Mouse (Mus musculus): ENCODE measurements around the gene Ebf3.

DNA sequence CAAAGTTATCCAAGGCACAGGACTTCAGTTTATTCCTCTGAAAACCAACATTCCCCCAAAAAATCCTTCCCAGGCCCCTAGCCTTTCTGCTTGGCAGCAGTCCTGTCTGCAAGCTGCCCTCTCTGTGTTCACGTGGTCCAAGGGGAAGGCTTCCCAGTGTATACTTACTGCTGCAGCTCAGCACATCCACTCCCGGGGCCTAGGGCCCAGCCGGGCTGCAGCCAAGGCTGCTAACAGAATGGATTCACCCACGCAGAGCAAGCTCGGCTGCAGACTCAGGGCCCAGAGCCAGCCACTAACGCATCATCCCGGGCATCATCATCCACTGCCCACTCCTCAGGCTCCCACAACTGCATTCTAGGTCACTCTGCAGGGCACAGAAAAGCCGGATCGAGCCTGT is 46.8 kb downstream of the Ebf3 start:
- TF ChIP-seq CTCF (IDR thresholded peaks at IDR 0.05; ENCODE audit: low read depth) (no peak), EP300 (IDR thresholded peaks at IDR 0.05; ENCODE audit: low read depth) (no peak)
